Mouse (Mus musculus): ENCODE results near the gene Vmn2r54. TPM values are rescaled to one million over a fixed set of nuclear protein-coding genes. Genes with fewer than 3 reads are reported as not detected.
"Not testable (repeated sequence)": the region's sequence is repeated elsewhere in the genome, so short reads cannot be mapped to it uniquely, and the experiment has no call there.

The Vmn2r54 gene
- polyA plus RNA-seq (2012) = not detected in 2 replicates

GRCm38 (mm10) chr7:12640219-12640618 is at the start of gene Vmn2r54:
TSS of gene Vmn2r54 (minus strand) at chr7:12640319.
- H3K36me3 ChIP-seq (ENCODE audit: control insufficient read depth); H3K27me3 ChIP-seq (ENCODE audit: control insufficient read depth); H3K4me1 ChIP-seq (ENCODE audit: control insufficient read depth); H3K4me3 ChIP-seq (replicated peaks); H3K9me3 ChIP-seq (ENCODE audit: control insufficient read depth, low read length): not testable (repeated sequence)

- not testable (repeated sequence) for H3K4me1 ChIP-seq (ENCODE audit: control insufficient read depth); H3K27me3 ChIP-seq (ENCODE audit: control insufficient read depth); H3K4me3 ChIP-seq (replicated peaks); H3K36me3 ChIP-seq (ENCODE audit: control insufficient read depth); H3K9me3 ChIP-seq (ENCODE audit: control insufficient read depth, low read length)
Observed at GRCm38 (mm10) chr7:12684903-12685302, 44.8 kb upstream of the Vmn2r54 start, which contains the start of gene Vmn2r55. TSS of gene Vmn2r55 (minus strand) at chr7:12685003.

GRCm38 (mm10) chr7:12608688-12609087 is 31.4 kb downstream of the Vmn2r54 start, which contains the start of gene Vmn2r53:
TSS of gene Vmn2r53 (minus strand) at chr7:12608788.
- no peak within 1 kb of the TSS for H3K4me3 ChIP-seq (replicated peaks)
- H3K27me3 ChIP-seq (ENCODE audit: control insufficient read depth) = no peaks in the 10 kb centered on the region
- TF ChIP-seq TAL1 (IDR thresholded peaks at IDR 0.05; ENCODE audit: low read length) = no peak
- TF ChIP-seq GATA1 (IDR thresholded peaks at IDR 0.05; ENCODE audit: low read length) = no peak
- no peaks in the 10 kb centered on the region for H3K36me3 ChIP-seq (ENCODE audit: control insufficient read depth)
- H3K4me1 ChIP-seq (ENCODE audit: control insufficient read depth) = no peaks in the 10 kb centered on the region
- H3K9me3 ChIP-seq (ENCODE audit: control insufficient read depth, low read length) = 0 out of 2 replicates have a peak, but pooled peaks cover 2% of the 10 kb centered on the region

Other genes starting within 250 kb of the Vmn2r54 start
- gene Zfp551, start 217.6 kb downstream of the Vmn2r54 start, polyA plus RNA-seq (2012) = not detected in 2 replicates
- gene Zfp606, start 162.0 kb downstream of the Vmn2r54 start, polyA plus RNA-seq (2012) = 0.06 TPM in 1 of 2 replicates, not detected in the other
- gene 2900092C05Rik, start 127.8 kb downstream of the Vmn2r54 start, polyA plus RNA-seq (2012) = not detected in 2 replicates
- gene Vmn2r53, start 31.5 kb downstream of the Vmn2r54 start, polyA plus RNA-seq (2012) = not detected in 2 replicates
- not detected in 2 replicates for gene Vmn2r55, start 44.7 kb upstream of the Vmn2r54 start, polyA plus RNA-seq (2012)
- 0.01 TPM in 1 of 2 replicates, not detected in the other for gene Vmn2r56, start 94.7 kb upstream of the Vmn2r54 start, polyA plus RNA-seq (2012)
- 0.04 TPM in 1 of 2 replicates, not detected in the other for gene Zscan18, start 163.3 kb upstream of the Vmn2r54 start, polyA plus RNA-seq (2012)
- 0.01 TPM in 1 of 2 replicates, not detected in the other for gene Zfp329, start 178.5 kb upstream of the Vmn2r54 start, polyA plus RNA-seq (2012)
- gene Zfp110, start 194.4 kb upstream of the Vmn2r54 start, polyA plus RNA-seq (2012) = 0.06 and 0.24 TPM in 2 replicates
- gene Zfp128, start 240.9 kb upstream of the Vmn2r54 start, polyA plus RNA-seq (2012) = 0.02 TPM in 1 of 2 replicates, not detected in the other